Mouse (Mus musculus) lung, postnatal 0 days (tissue): Measurements from ENCODE around the gene Cap1. TPM values are rescaled to one million over a fixed set of nuclear protein-coding genes. Genes with fewer than 3 reads are reported as not detected.
"Not testable (repeated sequence)": the region's sequence is repeated elsewhere in the genome, so short reads cannot be mapped to it uniquely, and the experiment has no call there.

Experiments
- ATAC-seq: fragments of 200-750 bp; cut with Nextera tagmentation; 2 replicates; pipeline ENCODE4 v1.8.0; 2017; ENCODE audit warnings: moderate library complexity
- DNase-seq: peaks from one replicate; pipeline ENCODE4 v3.0.0-alpha.2; 2016; ENCODE audit warnings: low spot score
- H3K27ac ChIP-seq: fragments of 300-500 bp; sonication (generic); 2 replicates; pipeline ENCODE4 v1.5.1; 2014; ENCODE audit warnings: antibody characterized with exemption, mild to moderate bottlenecking, low read length, mixed read lengths
- H3K27me3 ChIP-seq: fragments of 300-500 bp; sonication (generic); replicated peaks from 2 replicates; pipeline ENCODE4 v1.6.1; 2014; ENCODE audit warnings: low read length, mixed read lengths; ENCODE audit not compliant: insufficient read depth
- H3K36me3 ChIP-seq: fragments of 300-500 bp; sonication (generic); 2 replicates; pipeline ENCODE4 v1.6.1; 2014; ENCODE audit warnings: low read length, mixed read lengths; ENCODE audit not compliant: insufficient read depth
- H3K4me1 ChIP-seq: fragments of 300-500 bp; sonication (generic); 2 replicates; pipeline ENCODE4 v1.6.1; 2014; ENCODE audit warnings: antibody characterized with exemption, low read depth, low read length, mixed read lengths; ENCODE audit not compliant: insufficient read depth
- H3K4me2 ChIP-seq: fragments of 300-500 bp; sonication (generic); replicated peaks from 2 replicates; pipeline ENCODE4 v1.6.1; 2014; ENCODE audit warnings: low read depth, mild to moderate bottlenecking, low read length, moderate library complexity, mixed read lengths
- H3K4me3 ChIP-seq: fragments of 300-500 bp; sonication (generic); 2 replicates; pipeline ENCODE4 v1.5.1; 2014; ENCODE audit warnings: low read depth, low read length
- H3K9ac ChIP-seq: fragments of 300-500 bp; sonication (generic); replicated peaks from 2 replicates; pipeline ENCODE4 v1.6.1; 2014; ENCODE audit warnings: low read depth, mild to moderate bottlenecking
- H3K9me3 ChIP-seq: fragments of 300-500 bp; sonication (generic); 2 replicates; pipeline ENCODE4 v1.6.1; 2016; ENCODE audit warnings: low read length, mixed read lengths
- CTCF ChIP-seq: IDR thresholded peaks from 2 replicates; pipeline ENCODE4 v1.5.1; 2016; ENCODE audit warnings: antibody characterized with exemption, mild to moderate bottlenecking
- EP300 ChIP-seq: IDR thresholded peaks from 2 replicates; pipeline ENCODE4 v1.6.1; 2016; ENCODE audit warnings: antibody characterized with exemption, mild to moderate bottlenecking, control low read depth
- WGBS: fragments of 180-500 bp; shearing (Covaris S2); extraction: QIAGEN DNeasy Blood & Tissue Kit; methylation state at CpG from one replicate; pipeline ENCODE4 v1.1.7; 2014; 5-methylcytosine and 5-hydroxymethylcytosine counted together
- polyA plus RNA-seq: library from polyadenylated mRNA; unstranded; fragments of >200 nt; fragmentation: Nextera tagmentation; extraction: Ambion mirVana; gene quantifications from 2 replicates; pipeline ENCODE4 v1.2.1, GENCODE M21; 2015

Gene Cap1
- polyA plus RNA-seq, 1 experiment from 2014 or later: 66.8 TPM

- Histone ChIP-seq H3K9me3 (no peaks in the 10 kb centered on the region), H3K4me2 (peak overlapping the region; percentile 82; the same call in 1 of the 2 replicates), H3K27ac (no peak overlapping the region), H3K4me1 (no peaks in the 10 kb centered on the region), H3K27me3 (no peaks in the 10 kb centered on the region), H3K36me3 (no peaks in the 10 kb centered on the region), H3K4me3 (no peak overlapping the region), H3K9ac (no peak overlapping the region)
- WGBS: 76% methylated on average over 6 of the region's 6 CpGs
- TF ChIP-seq EP300 (no peak), CTCF (no peak)
- ATAC-seq (no peak), DNase-seq (no peak)
These were observed 48.6 kb downstream of the Cap1 start for GRCm38 (mm10) chr4:122837180-122837730.

- peak; percentile 33 for ATAC-seq
- Histone ChIP-seq H3K27me3 (no peaks in the 10 kb centered on the region), H3K36me3 (no peaks in the 10 kb centered on the region), H3K27ac (no peak overlapping the region), H3K9ac (peak overlapping the region; percentile 63), H3K4me2 (peak overlapping the region; percentile 82), H3K9me3 (no peaks in the 10 kb centered on the region), H3K4me3 (peak overlapping the region; percentile 72), H3K4me1 (no peaks in the 10 kb centered on the region)
- WGBS: under 1% methylated on average over 7 of the region's 7 CpGs
- DNase-seq: no peak
- TF ChIP-seq CTCF (no peak), EP300 (no peak)
These were observed 49.5 kb downstream of the Cap1 start for GRCm38 (mm10) chr4:122836403-122836775.

GRCm38 (mm10) chr4:122835530-122836402 lies 50.1 kb downstream of the Cap1 start, which contains the start of gene Ppt1:
Gene Ppt1 (plus strand): TSS chr4:122836242.
- no peak within 1 kb of the TSS for H3K27ac ChIP-seq
- peak; percentile 90 for ATAC-seq
- H3K9me3 ChIP-seq: no peaks in the 10 kb centered on the region

GRCm38 (mm10) chr4:122831888-122832287 lies 54.0 kb downstream of the Cap1 start:
- H3K4me2 ChIP-seq: no peak overlapping the region
- no peak overlapping the region for H3K27ac ChIP-seq
- H3K4me3 ChIP-seq: no peak overlapping the region
- no peak overlapping the region for H3K9ac ChIP-seq
- no peaks in the 10 kb centered on the region for H3K9me3 ChIP-seq
- ATAC-seq (no peak), DNase-seq (no peak)
- H3K27me3 ChIP-seq: no peaks in the 10 kb centered on the region
- TF ChIP-seq EP300: no peak
- TF ChIP-seq CTCF: no peak
- 79% methylated on average over 1 of the region's 1 CpGs for WGBS
- no peaks in the 10 kb centered on the region for H3K4me1 ChIP-seq
- H3K36me3 ChIP-seq: no peaks in the 10 kb centered on the region

More at GRCm38 (mm10) chr4:122835530-122836402, 50.1 kb downstream of the Cap1 start, which contains the start of gene Ppt1:
- Histone ChIP-seq H3K27me3 (no peaks in the 10 kb centered on the region), H3K36me3 (no peaks in the 10 kb centered on the region), H3K4me1 (no peaks in the 10 kb centered on the region), H3K9ac (peak within 1 kb of the TSS; percentile 63), H3K4me3 (peak within 1 kb of the TSS; percentile 72), H3K4me2 (peak within 1 kb of the TSS; percentile 82)
- peak; percentile 86 for DNase-seq
- 4% methylated on average over 30 of the region's 31 CpGs for WGBS
- TF ChIP-seq CTCF (peak; percentile 46), EP300 (no peak)

- 92% methylated on average over 6 of the region's 6 CpGs for WGBS
- ATAC-seq (no peak), DNase-seq (no peak)
- no peak overlapping the region for H3K4me3 ChIP-seq
- H3K4me2 ChIP-seq: no peak overlapping the region
- no peaks in the 10 kb centered on the region for H3K9me3 ChIP-seq
- H3K27ac ChIP-seq: no peak overlapping the region
- no peaks in the 10 kb centered on the region for H3K27me3 ChIP-seq
- TF ChIP-seq EP300 (no peak), CTCF (no peak)
- H3K9ac ChIP-seq: no peak overlapping the region
- no peaks in the 10 kb centered on the region for H3K4me1 ChIP-seq
- H3K36me3 ChIP-seq: no peaks in the 10 kb centered on the region
These were observed 56.5 kb downstream of the Cap1 start for GRCm38 (mm10) chr4:122829339-122829738.

GRCm38 (mm10) chr4:122827651-122828050 lies 58.2 kb downstream of the Cap1 start:
- ATAC-seq (no peak), DNase-seq (no peak)
- H3K36me3 ChIP-seq: no peaks in the 10 kb centered on the region
- no peak overlapping the region for H3K9ac ChIP-seq
- H3K9me3 ChIP-seq: no peaks in the 10 kb centered on the region
- H3K4me2 ChIP-seq: no peak overlapping the region
- no peaks in the 10 kb centered on the region for H3K4me1 ChIP-seq
- no peak overlapping the region for H3K4me3 ChIP-seq
- no peaks in the 10 kb centered on the region for H3K27me3 ChIP-seq
- no peak overlapping the region for H3K27ac ChIP-seq
- TF ChIP-seq CTCF (no peak), EP300 (no peak)

GRCm38 (mm10) chr4:122820941-122821340 lies 64.9 kb downstream of the Cap1 start:
- not testable (repeated sequence) for ATAC-seq, H3K27ac ChIP-seq, DNase-seq

More at GRCm38 (mm10) chr4:122820941-122821340, 64.9 kb downstream of the Cap1 start:
- H3K9ac ChIP-seq, H3K9me3 ChIP-seq, H3K4me1 ChIP-seq, H3K4me3 ChIP-seq, H3K27me3 ChIP-seq, H3K4me2 ChIP-seq, H3K36me3 ChIP-seq: not testable (repeated sequence)
- 37% methylated on average over 10 of the region's 10 CpGs for WGBS
